Mouse (Mus musculus) testis, adult 2 months (tissue): Measurements from ENCODE around the gene Samsn1.

Source experiments
- CTCF ChIP-seq: fragments of 200-500 bp; IDR thresholded peaks from 2 replicates; pipeline ENCODE4 v1.5.1; 2012; ENCODE audit warnings: low read depth, mild to moderate bottlenecking, inconsistent platforms, low read length, moderate library complexity; ENCODE audit not compliant: control insufficient read depth, insufficient read depth, insufficient replicate concordance
- POLR2A ChIP-seq: fragments of 200-500 bp; IDR thresholded peaks from 2 replicates; pipeline ENCODE4 v1.6.1; 2012; ENCODE audit warnings: low read depth, mild to moderate bottlenecking, inconsistent platforms, low read length, moderate library complexity; ENCODE audit not compliant: control insufficient read depth

GRCm38 (mm10) chr16:75864673-75865072 is 157.4 kb downstream of the Samsn1 start:
- TF ChIP-seq CTCF (no peak), POLR2A (no peak)
